10 mouse cellular contexts compared by ENCODE assay signal in the genomic region with DNA sequence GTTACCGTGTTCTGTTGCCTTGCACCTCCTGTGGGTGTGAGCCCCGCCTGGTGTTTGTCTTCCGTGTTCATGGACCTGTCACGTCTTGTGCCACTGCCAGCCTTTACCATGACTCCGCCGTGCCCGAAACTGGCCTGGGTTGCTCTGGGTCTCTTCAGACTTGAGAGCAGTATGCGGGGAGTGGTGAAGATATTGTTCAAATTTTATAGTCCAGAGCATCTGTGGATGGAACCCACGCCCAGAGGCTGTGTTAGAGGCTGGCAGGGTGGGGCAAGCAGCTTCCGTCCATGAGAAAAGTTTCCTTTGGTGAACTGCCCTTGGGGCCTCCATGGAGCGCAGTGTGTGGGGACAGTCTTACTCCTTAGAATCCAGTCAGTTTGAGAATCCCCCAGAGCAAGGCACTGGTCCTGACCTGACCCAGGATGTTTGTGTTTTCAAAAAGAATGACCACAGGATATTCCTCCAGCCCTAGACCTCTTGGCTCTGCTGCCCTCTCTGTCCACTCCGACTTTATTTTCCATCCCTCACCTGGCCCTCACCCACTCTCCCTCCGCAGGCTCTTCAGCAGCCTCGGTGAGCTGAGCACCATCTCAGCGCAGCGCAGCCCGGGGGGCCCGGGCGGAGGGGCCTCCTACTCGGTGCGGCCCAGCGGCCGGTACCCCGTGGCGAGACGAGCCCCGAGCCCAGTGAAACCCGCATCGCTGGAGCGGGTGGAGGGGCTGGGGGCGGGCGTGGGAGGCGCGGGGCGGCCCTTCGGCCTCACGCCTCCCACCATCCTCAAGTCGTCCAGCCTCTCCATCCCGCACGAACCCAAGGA. TPM values are rescaled to one million over a fixed set of nuclear protein-coding genes. Genes with fewer than 3 reads are reported as not detected.
A peak's percentile ranks its signal among the peaks of the same experiment; 100 is the strongest.
DNase-seq lines count a peak whose midpoint lies in the region; ATAC-seq and TF ChIP-seq lines count a peak whose summit lies in the region.
"Had no signal": no experiment of that assay in that cellular context is flagged by ENCODE, and none has a peak within 500 bp of the region (broad histone marks: within the 10 kb centered on the region; RNA-seq: fewer than 3 reads in every experiment).

No protein-coding gene starts in this region.

- peak overlapping the region; percentile 22; the same call in 1 of the 2 replicates for H3K27ac ChIP-seq in heart, embryonic 10.5 days
- H3K27ac ChIP-seq in forebrain, embryonic 13.5 days = no peak overlapping the region
- no peak overlapping the region for H3K27ac ChIP-seq in liver, embryonic 13.5 days

- H3K4me2 ChIP-seq in forebrain, embryonic 13.5 days = peak overlapping the region; percentile 40
- 0 out of 2 replicates have a peak overlapping the region, but pooled peaks have one; percentile 8 for H3K4me2 ChIP-seq in liver, embryonic 13.5 days

- H3K27me3 ChIP-seq in heart, embryonic 10.5 days (ENCODE audit: insufficient read depth, poor library complexity, severe bottlenecking) = peaks cover 52% of the 10 kb centered on the region
- peaks cover 46% of the 10 kb centered on the region for H3K27me3 ChIP-seq in E14TG2a.4 (ENCODE audit: insufficient read depth, low read length)
- peaks cover 43% of the 10 kb centered on the region for H3K27me3 ChIP-seq in forebrain, embryonic 13.5 days
- H3K27me3 ChIP-seq in liver, embryonic 13.5 days = peaks cover 27% of the 10 kb centered on the region

- WGBS in heart, embryonic 10.5 days = 18% methylated on average over 40 of the region's 40 CpGs
- 10% methylated on average over 32 of the region's 40 CpGs for WGBS in forebrain, embryonic 13.5 days
- 73% methylated on average over 40 of the region's 40 CpGs for WGBS in liver, embryonic 13.5 days (ENCODE audit: insufficient replicate concordance)

- H3K9me3 ChIP-seq in heart, embryonic 10.5 days = no peaks in the 10 kb centered on the region
- no peaks in the 10 kb centered on the region for H3K9me3 ChIP-seq in E14TG2a.4 (ENCODE audit: low read length)
- no peaks in the 10 kb centered on the region for H3K9me3 ChIP-seq in forebrain, embryonic 13.5 days (replicated peaks)
- H3K9me3 ChIP-seq in liver, embryonic 13.5 days (replicated peaks) = no peaks in the 10 kb centered on the region

- no peak for DNase-seq in heart, embryonic 10.5 days (ENCODE audit: low spot score)
- DNase-seq in heart, adult 8-10 months (ENCODE audit: low spot score) = no peak
- no peak for DNase-seq in liver, embryonic 13.5 days
- no peak for DNase-seq in spleen, adult 18-20 months
- DNase-seq in frontal cortex, postnatal 25 days (ENCODE audit: low spot score in 2 of 2) = no peak
- no peak for DNase-seq in left cerebral cortex, adult 18-20 months (ENCODE audit: low spot score in 2 of 2)
- DNase-seq: thymus, postnatal 36 days had no signal

- peak overlapping the region; percentile 39; the same call in 1 of the 2 replicates for H3K9ac ChIP-seq in forebrain, embryonic 13.5 days
- H3K9ac ChIP-seq in liver, embryonic 13.5 days = no peak overlapping the region

- ATAC-seq in forebrain, embryonic 13.5 days = no peak
- no peak for ATAC-seq in liver, embryonic 13.5 days (ENCODE audit: low read depth)

- H3K4me1 ChIP-seq in heart, embryonic 10.5 days = peaks cover 38% of the 10 kb centered on the region
- H3K4me1 ChIP-seq in E14TG2a.4 (replicated peaks; ENCODE audit: low read depth, low read length) = peaks cover 60% of the 10 kb centered on the region
- peaks cover 18% of the 10 kb centered on the region; the same call in 1 of the 2 replicates for H3K4me1 ChIP-seq in forebrain, embryonic 13.5 days
- peaks cover 10% of the 10 kb centered on the region; the same call in 1 of the 2 replicates for H3K4me1 ChIP-seq in liver, embryonic 13.5 days (replicated peaks)

- peaks cover 17% of the 10 kb centered on the region; the same call in 1 of the 2 replicates for H3K36me3 ChIP-seq in heart, embryonic 10.5 days
- H3K36me3 ChIP-seq in E14TG2a.4 (ENCODE audit: insufficient read depth, low read length) = peaks cover 2% of the 10 kb centered on the region; the same call in 1 of the 2 replicates
- peaks cover 2% of the 10 kb centered on the region; the same call in 1 of the 2 replicates for H3K36me3 ChIP-seq in forebrain, embryonic 13.5 days (ENCODE audit: poor library complexity, severe bottlenecking)
- no peaks in the 10 kb centered on the region for H3K36me3 ChIP-seq in liver, embryonic 13.5 days

- TF ChIP-seq CTCF in E14TG2a.4 (conservative IDR thresholded peaks at IDR 0.05; ENCODE audit: low read length) = no peak

- H3K4me3 ChIP-seq in heart, embryonic 10.5 days = peak overlapping the region; percentile 53
- peak overlapping the region; percentile 72 for H3K4me3 ChIP-seq in E14TG2a.4 (replicated peaks; ENCODE audit: low read length)
- peak overlapping the region; percentile 20 for H3K4me3 ChIP-seq in forebrain, embryonic 13.5 days
- no peak overlapping the region for H3K4me3 ChIP-seq in liver, embryonic 13.5 days (replicated peaks)

RNA-seq across cellular contexts. Expression of a gene that starts 10.7 kb away (rescaled TPM):
- 0.16 and 0.17 TPM in 2 replicates for polyA plus RNA-seq in heart, embryonic 10.5 days (2016; fragmentation: Nextera tagmentation; extraction: Ambion mirVana)
- under 1 TPM in 3 of 4 experiments, not detected in 1; 0.19 to 0.41 (median 0.28) TPM for total RNA-seq in heart, adult 8-10 months (2022)
- polyA plus RNA-seq in forebrain, embryonic 13.5 days (2015; fragmentation: Nextera tagmentation; extraction: Ambion mirVana) = 1.2 and 1.8 TPM in 2 replicates
- polyA plus RNA-seq in liver, embryonic 13.5 days (2015; fragmentation: Nextera tagmentation; extraction: Ambion mirVana) = 0.06 TPM in 1 of 2 replicates, not detected in the other
- total RNA-seq in left cerebral cortex, adult 18-20 months (2021) = under 1 TPM; 0.79 to 0.89 TPM
- total RNA-seq: CH12.LX had no signal

RNA-seq across cellular contexts. Expression of a gene that starts 34.3 kb away (rescaled TPM):
- polyA plus RNA-seq in heart, embryonic 10.5 days (2016; fragmentation: Nextera tagmentation; extraction: Ambion mirVana) = 23.2 and 35.1 TPM in 2 replicates
- 1 to 10 TPM; 4.4 to 6.6 (median 5.4) TPM for total RNA-seq in heart, adult 8-10 months (2022)
- polyA plus RNA-seq in forebrain, embryonic 13.5 days (2015; fragmentation: Nextera tagmentation; extraction: Ambion mirVana) = 55.1 and 56.4 TPM in 2 replicates
- 7.1 and 9.1 TPM in 2 replicates for polyA plus RNA-seq in liver, embryonic 13.5 days (2015; fragmentation: Nextera tagmentation; extraction: Ambion mirVana)
- 10 to 100 TPM; 32.6 to 40.3 TPM for total RNA-seq in left cerebral cortex, adult 18-20 months (2021)

RNA-seq across cellular contexts. Expression of a gene that starts 58.0 kb away (rescaled TPM):
- 2.1 and 2.6 TPM in 2 replicates for polyA plus RNA-seq in heart, embryonic 10.5 days (2016; fragmentation: Nextera tagmentation; extraction: Ambion mirVana)
- 10 to 100 TPM; 36.3 to 53.5 (median 43.5) TPM for total RNA-seq in heart, adult 8-10 months (2022)
- polyA plus RNA-seq in forebrain, embryonic 13.5 days (2015; fragmentation: Nextera tagmentation; extraction: Ambion mirVana) = 7.1 and 9.5 TPM in 2 replicates
- 0.23 and 0.43 TPM in 2 replicates for polyA plus RNA-seq in liver, embryonic 13.5 days (2015; fragmentation: Nextera tagmentation; extraction: Ambion mirVana)
- total RNA-seq in left cerebral cortex, adult 18-20 months (2021) = 100 to 1,000 TPM; 220 TPM
- total RNA-seq: CH12.LX had no signal
